Mouse (Mus musculus) olfactory bulb, adult 2 months (tissue): ENCODE measurements around the gene Chic2.

ENCODE experiments used
- CTCF ChIP-seq: fragments of 200-500 bp; IDR thresholded peaks from 2 replicates; pipeline ENCODE4 v1.5.1; 2012; ENCODE audit warnings: low read depth, mild to moderate bottlenecking, low read length, moderate library complexity; ENCODE audit not compliant: insufficient read depth
- POLR2A ChIP-seq: fragments of 200-500 bp; IDR thresholded peaks from 2 replicates; pipeline ENCODE4 v1.6.1; 2012; ENCODE audit warnings: mild to moderate bottlenecking, low read depth, low read length, moderate library complexity; ENCODE audit not compliant: insufficient read depth

GRCm38 (mm10) chr5:75043011-75043445, 1.5 kb downstream of the Chic2 start:
- TF ChIP-seq CTCF (no peak), POLR2A (no peak)
